Mouse (Mus musculus) embryonic fibroblast, embryonic 13.5 days (primary cell): ENCODE data around the gene Efhd2. TPM values are rescaled to one million over a fixed set of nuclear protein-coding genes. Genes with fewer than 3 reads are reported as not detected.
A peak's percentile ranks its signal among the peaks of the same experiment; 100 is the strongest.

ENCODE experiments used
- H3K27ac ChIP-seq: 2 replicates; pipeline ENCODE4 v1.5.1; 2012; ENCODE audit warnings: low read length, control low read depth, inconsistent platforms; ENCODE audit not compliant: insufficient read depth
- H3K4me1 ChIP-seq: 2 replicates; pipeline ENCODE4 v1.6.1; 2011; ENCODE audit warnings: low read length; ENCODE audit not compliant: control insufficient read depth, insufficient read depth
- H3K4me3 ChIP-seq: 2 replicates; pipeline ENCODE4 v1.5.1; 2011; ENCODE audit warnings: mild to moderate bottlenecking, control low read depth, low read length; ENCODE audit not compliant: insufficient read depth
- CTCF ChIP-seq: IDR thresholded peaks from 2 replicates; pipeline ENCODE4 v1.5.1; 2011; ENCODE audit warnings: mild to moderate bottlenecking, control low read depth, low read length, moderate library complexity, borderline replicate concordance; ENCODE audit not compliant: insufficient read depth
- POLR2A ChIP-seq: IDR thresholded peaks from 2 replicates; pipeline ENCODE4 v1.6.1; 2011; ENCODE audit warnings: low read depth, mild to moderate bottlenecking, control low read depth, low read length, moderate library complexity
- polyA plus RNA-seq: library from polyadenylated mRNA; stranded (reverse); fragments of >200 nt; gene quantifications from 2 replicates; pipeline ENCODE4 v1.2.4, GENCODE M21; 2011; ENCODE audit warnings: low read depth; ENCODE audit not compliant: missing spikeins, insufficient read length

Gene Efhd2
- polyA plus RNA-seq = 25.3 and 28.7 TPM in 2 replicates

GRCm38 (mm10) chr4:141874601-141875460 is at the start of gene Efhd2:
TSS of gene Efhd2 (minus strand) at chr4:141874920.
- Histone ChIP-seq H3K4me3 (peak within 1 kb of the TSS; percentile 82), H3K4me1 (peaks cover 3% of the 10 kb centered on the region; the same call in 1 of the 2 replicates), H3K27ac (no peak within 1 kb of the TSS)
- TF ChIP-seq POLR2A (peak; percentile 88), CTCF (no peak)

- no peak overlapping the region for H3K4me3 ChIP-seq
- H3K4me1 ChIP-seq = peaks cover 5% of the 10 kb centered on the region; the same call in 1 of the 2 replicates
- no peak for TF ChIP-seq CTCF
- TF ChIP-seq POLR2A = no peak
- H3K27ac ChIP-seq = no peak overlapping the region
These were observed 49.2 kb upstream of the Efhd2 start for GRCm38 (mm10) chr4:141923961-141924360.

- H3K4me3 ChIP-seq = no peak overlapping the region
- no peaks in the 10 kb centered on the region for H3K4me1 ChIP-seq
- no peak overlapping the region for H3K27ac ChIP-seq
- TF ChIP-seq POLR2A (no peak), CTCF (no peak)
These were observed 45.7 kb upstream of the Efhd2 start for GRCm38 (mm10) chr4:141920391-141920790.

- TF ChIP-seq CTCF (no peak), POLR2A (no peak)
- no peak overlapping the region for H3K4me3 ChIP-seq
- no peak overlapping the region for H3K27ac ChIP-seq
- H3K4me1 ChIP-seq = no peaks in the 10 kb centered on the region
These were observed 43.2 kb upstream of the Efhd2 start for GRCm38 (mm10) chr4:141917735-141918419.

- H3K27ac ChIP-seq = no peak overlapping the region
- H3K4me1 ChIP-seq = no peaks in the 10 kb centered on the region
- TF ChIP-seq CTCF (no peak), POLR2A (no peak)
- H3K4me3 ChIP-seq = no peak overlapping the region
These were observed 39.3 kb upstream of the Efhd2 start for GRCm38 (mm10) chr4:141914040-141914439.

GRCm38 (mm10) chr4:141913201-141913993 is 38.7 kb upstream of the Efhd2 start:
- H3K4me1 ChIP-seq = no peaks in the 10 kb centered on the region
- no peak overlapping the region for H3K27ac ChIP-seq
- H3K4me3 ChIP-seq = no peak overlapping the region
- TF ChIP-seq POLR2A (no peak), CTCF (no peak)

- TF ChIP-seq CTCF = no peak
- no peak for TF ChIP-seq POLR2A
- no peak overlapping the region for H3K27ac ChIP-seq
- no peak overlapping the region for H3K4me3 ChIP-seq
- no peaks in the 10 kb centered on the region for H3K4me1 ChIP-seq
These were observed 30.0 kb upstream of the Efhd2 start for GRCm38 (mm10) chr4:141904710-141905109.

GRCm38 (mm10) chr4:141902479-141902858 is 27.7 kb upstream of the Efhd2 start:
- Histone ChIP-seq H3K4me1 (no peaks in the 10 kb centered on the region), H3K4me3 (no peak overlapping the region), H3K27ac (no peak overlapping the region)
- TF ChIP-seq CTCF = no peak
- TF ChIP-seq POLR2A = no peak

- H3K27ac ChIP-seq = no peak overlapping the region
- TF ChIP-seq CTCF (no peak), POLR2A (no peak)
- H3K4me3 ChIP-seq = no peak overlapping the region
- H3K4me1 ChIP-seq = no peaks in the 10 kb centered on the region
These were observed 27.2 kb upstream of the Efhd2 start for GRCm38 (mm10) chr4:141901711-141902478.
